Mouse (Mus musculus) limb, embryonic 10.5 days (tissue): ENCODE measurements around the gene Rbm4. TPM values are rescaled to one million over a fixed set of nuclear protein-coding genes. Genes with fewer than 3 reads are reported as not detected.
"Not testable (repeated sequence)": the region's sequence is repeated elsewhere in the genome, so short reads cannot be mapped to it uniquely, and the experiment has no call there.

ENCODE experiments used
- DNase-seq: peaks from one replicate; pipeline ENCODE4 v3.0.0-alpha.2; 2017; ENCODE audit warnings: low spot score
- H3K27ac ChIP-seq: fragments of 300-500 bp; sonication (generic); 2 replicates; pipeline ENCODE4 v1.5.1; 2016; ENCODE audit warnings: mild to moderate bottlenecking
- H3K27me3 ChIP-seq: fragments of 300-500 bp; sonication (generic); 2 replicates; pipeline ENCODE4 v1.6.1; 2016; ENCODE audit warnings: low read depth, mild to moderate bottlenecking; ENCODE audit not compliant: poor library complexity, severe bottlenecking
- H3K36me3 ChIP-seq: fragments of 300-500 bp; sonication (generic); 2 replicates; pipeline ENCODE4 v1.6.1; 2016; ENCODE audit warnings: mild to moderate bottlenecking, moderate library complexity
- H3K4me1 ChIP-seq: fragments of 300-500 bp; sonication (generic); 2 replicates; pipeline ENCODE4 v1.6.1; 2016
- H3K4me3 ChIP-seq: fragments of 300-500 bp; sonication (generic); 2 replicates; pipeline ENCODE4 v1.5.1; 2016; ENCODE audit warnings: mild to moderate bottlenecking, moderate library complexity
- H3K9me3 ChIP-seq: fragments of 300-500 bp; sonication (generic); replicated peaks from 2 replicates; pipeline ENCODE4 v1.6.1; 2016; ENCODE audit warnings: mild to moderate bottlenecking
- WGBS: fragments of 180-500 bp; shearing (Covaris S2); methylation state at CpG from one replicate; pipeline ENCODE4 v1.1.7; 2016; 5-methylcytosine and 5-hydroxymethylcytosine counted together
- polyA plus RNA-seq: library from polyadenylated mRNA; unstranded; fragments of >200 nt; fragmentation: Nextera tagmentation; extraction: Ambion mirVana; gene quantifications from 2 replicates; pipeline ENCODE4 v1.2.1, GENCODE M21; 2016

The Rbm4 gene
- polyA plus RNA-seq, 1 experiment from 2014 or later: 108 TPM

DNA sequence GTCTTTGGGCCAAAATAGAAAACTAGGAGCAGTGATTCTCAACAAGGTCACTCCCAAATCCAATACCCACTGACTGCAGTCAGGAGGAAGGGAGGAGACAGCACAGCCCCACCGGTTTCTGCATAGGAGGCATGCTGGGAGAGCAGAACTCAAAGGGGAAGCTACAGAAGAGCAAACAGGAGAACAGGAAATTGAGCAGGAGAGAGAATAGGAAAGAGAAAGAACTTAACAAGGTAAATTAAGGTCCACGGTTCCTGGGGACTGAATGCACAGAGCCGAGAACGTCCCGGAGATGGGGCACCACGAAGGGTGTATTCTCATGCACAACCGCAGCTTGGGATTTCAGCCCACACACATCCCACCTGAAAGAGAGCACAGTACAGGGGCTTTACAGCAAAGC, 8.5 kb downstream of the Rbm4 start:
- H3K36me3 ChIP-seq: peaks cover 100% of the 10 kb centered on the region

DNA sequence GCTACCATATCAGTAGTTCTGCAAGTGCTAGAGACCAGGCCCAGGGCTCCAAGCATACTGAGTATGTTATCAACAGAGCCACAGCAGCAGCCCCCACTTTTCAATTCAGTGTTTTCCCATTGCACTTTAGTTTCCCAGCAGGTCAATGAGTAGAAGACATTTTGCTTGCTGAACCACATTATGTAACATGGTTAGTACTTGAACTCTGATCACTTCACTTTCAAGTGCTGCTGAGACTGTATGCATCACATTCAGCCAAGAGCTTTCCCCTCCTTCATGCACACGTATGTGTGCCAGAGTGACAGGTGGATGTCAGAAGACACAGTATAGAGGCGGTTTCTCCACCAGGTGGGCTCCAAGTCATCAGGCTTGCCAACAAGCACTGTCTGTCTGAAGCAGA, 10.8 kb downstream of the Rbm4 start:
- WGBS: 90% methylated on average over 2 of the region's 2 CpGs
- peaks cover 100% of the 10 kb centered on the region for H3K36me3 ChIP-seq
- no peaks in the 10 kb centered on the region for H3K9me3 ChIP-seq

More for the DNA sequence above, 8.5 kb downstream of the Rbm4 start:
- H3K4me3 ChIP-seq: no peak overlapping the region
- H3K9me3 ChIP-seq: no peaks in the 10 kb centered on the region
- H3K4me1 ChIP-seq: peaks cover 3% of the 10 kb centered on the region; the same call in 1 of the 2 replicates
- no peak overlapping the region for H3K27ac ChIP-seq
- 91% methylated on average over 7 of the region's 7 CpGs for WGBS
- no peaks in the 10 kb centered on the region for H3K27me3 ChIP-seq
- no peak for DNase-seq

DNA sequence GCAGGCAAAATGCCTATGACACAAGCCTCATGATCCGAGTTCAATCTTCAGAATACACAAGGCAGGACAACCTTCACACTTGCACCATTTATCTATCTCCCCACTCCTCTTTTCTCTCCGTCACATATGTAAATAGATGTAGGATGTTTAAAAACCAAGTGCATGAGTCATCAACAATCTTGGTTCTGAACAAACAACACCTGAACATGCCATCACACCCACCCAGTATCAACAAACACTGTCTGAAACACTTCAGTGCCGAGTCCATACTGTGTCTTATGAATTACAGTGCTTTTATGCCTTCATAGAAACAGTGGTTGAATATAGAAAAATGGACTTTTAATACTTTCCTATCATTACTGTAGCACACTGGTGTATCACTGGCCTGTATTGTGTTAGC, 20.9 kb downstream of the Rbm4 start:
- peaks cover 100% of the 10 kb centered on the region for H3K36me3 ChIP-seq
- whole genome bisulfite sequencing: 90% methylated on average over 3 of the region's 3 CpGs

More for the DNA sequence above, 10.8 kb downstream of the Rbm4 start:
- Histone ChIP-seq H3K27me3 (no peaks in the 10 kb centered on the region), H3K4me3 (no peak overlapping the region), H3K4me1 (no peaks in the 10 kb centered on the region), H3K27ac (no peak overlapping the region)
- DNase-seq: no peak

GRCm38 (mm10) chr19:4767507-4768148, 26.1 kb downstream of the Rbm4 start:
- H3K27ac ChIP-seq: no peak overlapping the region
- no peak overlapping the region for H3K4me3 ChIP-seq
- no peaks in the 10 kb centered on the region for H3K9me3 ChIP-seq
- no peak for DNase-seq
- no peaks in the 10 kb centered on the region for H3K4me1 ChIP-seq
- 94% methylated on average over 12 of the region's 12 CpGs for WGBS
- H3K27me3 ChIP-seq: no peaks in the 10 kb centered on the region
- H3K36me3 ChIP-seq: peaks cover 99% of the 10 kb centered on the region

More for the DNA sequence above, 20.9 kb downstream of the Rbm4 start:
- no peak for DNase-seq
- H3K27ac ChIP-seq: no peak overlapping the region
- no peak overlapping the region for H3K4me3 ChIP-seq
- no peaks in the 10 kb centered on the region for H3K9me3 ChIP-seq
- no peaks in the 10 kb centered on the region for H3K4me1 ChIP-seq
- no peaks in the 10 kb centered on the region for H3K27me3 ChIP-seq

DNA sequence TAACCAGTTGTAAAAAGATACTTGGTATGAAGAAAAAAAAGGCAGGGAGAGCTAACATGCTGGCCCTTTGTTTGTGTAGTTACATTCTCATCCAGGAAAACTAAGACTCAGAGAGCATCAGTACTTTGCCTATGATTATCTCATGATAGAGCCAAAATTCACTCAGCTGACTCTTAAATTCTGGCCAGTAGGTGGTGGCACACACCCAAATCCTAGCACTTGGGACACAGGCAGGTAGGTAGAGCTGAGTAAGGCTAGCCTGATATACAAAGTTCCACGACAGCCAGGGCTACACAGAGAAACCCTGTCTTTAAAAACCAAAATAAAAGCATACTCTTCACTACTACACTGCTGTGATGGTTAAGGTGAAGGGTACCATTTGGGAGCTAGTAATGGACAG, 30.8 kb downstream of the Rbm4 start:
- Histone ChIP-seq H3K27ac (no peak overlapping the region), H3K27me3 (no peaks in the 10 kb centered on the region), H3K4me1 (peaks cover 10% of the 10 kb centered on the region), H3K36me3 (peaks cover 95% of the 10 kb centered on the region), H3K9me3 (no peaks in the 10 kb centered on the region), H3K4me3 (no peak overlapping the region)
- DNase-seq: no peak
- WGBS: 76% methylated on average over 1 of the region's 1 CpGs

- not testable (repeated sequence) for H3K27me3 ChIP-seq, H3K27ac ChIP-seq, DNase-seq, H3K9me3 ChIP-seq, H3K4me3 ChIP-seq
- 91% methylated on average over 8 of the region's 8 CpGs for WGBS
- H3K4me1 ChIP-seq: peaks cover 15% of the 10 kb centered on the region
- H3K36me3 ChIP-seq: peaks cover 77% of the 10 kb centered on the region
Observed at GRCm38 (mm10) chr19:4760544-4760943, 33.2 kb downstream of the Rbm4 start.

DNA sequence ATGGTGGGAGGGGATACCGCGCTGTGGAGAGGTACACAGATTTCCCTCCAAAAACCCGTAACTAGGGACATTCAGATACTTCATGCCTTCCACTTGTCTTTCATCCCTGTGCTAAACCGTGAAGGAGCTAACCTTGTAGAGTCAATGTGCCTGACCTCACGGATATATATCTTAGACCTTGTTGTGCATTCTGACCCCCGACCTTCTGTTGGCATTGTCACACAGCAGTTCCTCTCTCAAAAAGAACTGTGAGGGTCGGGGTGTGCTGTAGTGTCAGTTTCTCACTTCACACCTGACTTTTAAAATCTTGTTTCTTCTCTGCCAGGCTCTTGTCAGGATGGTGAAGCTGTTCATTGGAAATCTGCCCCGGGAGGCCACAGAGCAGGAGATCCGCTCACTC, 36.8 kb downstream of the Rbm4 start:
- no peaks in the 10 kb centered on the region for H3K27me3 ChIP-seq
- WGBS: 8% methylated on average over 9 of the region's 9 CpGs
- H3K4me1 ChIP-seq: peaks cover 15% of the 10 kb centered on the region
- H3K4me3 ChIP-seq: peak overlapping the region; percentile 85
- H3K27ac ChIP-seq: peak overlapping the region; percentile 99
- peaks cover 44% of the 10 kb centered on the region for H3K36me3 ChIP-seq
- H3K9me3 ChIP-seq: no peaks in the 10 kb centered on the region
- DNase-seq: no peak

DNA sequence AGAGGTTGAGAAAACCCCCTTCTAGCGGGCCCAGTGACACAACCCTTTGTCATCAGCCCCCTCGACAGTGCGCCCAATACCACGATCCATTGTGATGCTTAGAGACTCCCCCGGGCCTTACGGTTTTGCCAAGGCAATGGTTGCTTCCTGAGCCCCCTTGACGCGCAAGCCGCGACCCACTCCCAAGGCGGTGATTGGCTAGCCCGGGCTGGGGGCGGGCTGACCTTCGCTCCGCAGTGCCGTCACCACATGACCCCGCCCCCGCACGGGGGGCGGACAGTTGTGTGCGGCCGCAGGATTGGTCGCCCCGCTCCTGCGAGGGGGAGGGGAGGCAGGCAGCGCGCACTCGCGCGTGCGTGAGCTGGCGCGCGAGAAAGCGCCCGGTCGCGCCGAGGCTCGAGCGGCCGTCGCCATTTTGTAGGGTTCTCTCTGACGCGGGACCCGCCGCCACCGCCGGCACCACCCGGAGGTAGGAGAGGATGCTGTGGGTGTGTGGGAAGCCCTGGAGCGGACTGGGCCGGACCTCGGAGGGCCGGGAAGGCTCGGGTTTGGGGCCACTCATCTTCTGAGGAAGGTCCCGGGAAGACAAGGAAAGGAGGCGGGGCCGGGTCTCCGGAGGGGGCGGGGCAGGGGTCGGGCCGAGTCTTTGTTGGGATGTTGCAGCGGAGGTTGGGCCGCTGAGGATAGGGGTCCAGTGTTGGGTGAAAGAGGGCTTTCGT, 37.3 kb downstream of the Rbm4 start, which contains the start of gene Rbm4b:
Gene Rbm4b (plus strand): TSS at position 305 of the 719 bp plus-strand sequence.
- no peaks in the 10 kb centered on the region for H3K27me3 ChIP-seq

GRCm38 (mm10) chr19:4755565-4756192, 38.0 kb downstream of the Rbm4 start:
- Histone ChIP-seq H3K4me3 (peak overlapping the region; percentile 85), H3K27ac (peak overlapping the region; percentile 99), H3K36me3 (peaks cover 41% of the 10 kb centered on the region), H3K27me3 (no peaks in the 10 kb centered on the region), H3K4me1 (peaks cover 15% of the 10 kb centered on the region), H3K9me3 (no peaks in the 10 kb centered on the region)
- under 1% methylated on average over 10 of the region's 10 CpGs for WGBS
- peak; percentile 89 for DNase-seq

More for the DNA sequence above, 37.3 kb downstream of the Rbm4 start, which contains the start of gene Rbm4b:
- Histone ChIP-seq H3K4me3 (peak within 1 kb of the TSS; percentile 85), H3K4me1 (peaks cover 15% of the 10 kb centered on the region), H3K9me3 (no peaks in the 10 kb centered on the region), H3K36me3 (peaks cover 44% of the 10 kb centered on the region), H3K27ac (peak within 1 kb of the TSS; percentile 99)
- peak; percentile 98 for DNase-seq
- under 1% methylated on average over 65 of the region's 65 CpGs for WGBS

DNA sequence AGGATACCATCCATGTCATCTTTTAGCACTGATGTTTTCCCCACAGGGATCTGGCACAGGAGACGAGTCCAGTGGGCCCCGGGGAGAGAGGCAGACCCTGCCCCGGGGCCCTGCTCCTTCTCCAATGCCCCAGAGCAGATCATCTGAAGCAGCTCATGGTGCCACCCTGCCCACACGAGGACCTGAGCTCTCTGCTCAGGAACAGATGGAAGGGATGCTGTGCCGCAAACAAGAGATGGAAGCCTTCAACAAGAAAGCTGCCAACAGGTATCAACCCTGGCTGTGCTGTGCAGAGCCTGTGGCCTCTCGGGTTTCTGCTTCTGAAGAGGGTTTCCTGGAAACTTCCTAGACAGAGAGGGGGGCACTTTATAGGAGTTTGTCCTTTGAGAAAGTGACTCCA, 43.7 kb downstream of the Rbm4 start:
- no peak overlapping the region for H3K4me3 ChIP-seq
- H3K27ac ChIP-seq: no peak overlapping the region
- H3K9me3 ChIP-seq: no peaks in the 10 kb centered on the region
- DNase-seq: peak; percentile 16
- no peaks in the 10 kb centered on the region for H3K4me1 ChIP-seq
- no peaks in the 10 kb centered on the region for H3K27me3 ChIP-seq
- H3K36me3 ChIP-seq: peaks cover 54% of the 10 kb centered on the region
- whole genome bisulfite sequencing: 87% methylated on average over 6 of the region's 6 CpGs

GRCm38 (mm10) chr19:4748493-4748892, 45.2 kb downstream of the Rbm4 start:
- no peak overlapping the region for H3K27ac ChIP-seq
- DNase-seq: no peak
- H3K27me3 ChIP-seq: no peaks in the 10 kb centered on the region
- H3K4me3 ChIP-seq: no peak overlapping the region
- peaks cover 66% of the 10 kb centered on the region for H3K36me3 ChIP-seq
- H3K9me3 ChIP-seq: no peaks in the 10 kb centered on the region
- no peaks in the 10 kb centered on the region for H3K4me1 ChIP-seq
- 83% methylated on average over 10 of the region's 10 CpGs for WGBS

- DNase-seq: no peak
- WGBS: 91% methylated on average over 9 of the region's 9 CpGs
- H3K36me3 ChIP-seq: peaks cover 66% of the 10 kb centered on the region
- H3K27ac ChIP-seq: no peak overlapping the region
- no peaks in the 10 kb centered on the region for H3K27me3 ChIP-seq
- no peak overlapping the region for H3K4me3 ChIP-seq
- H3K4me1 ChIP-seq: no peaks in the 10 kb centered on the region
- H3K9me3 ChIP-seq: no peaks in the 10 kb centered on the region
Observed at GRCm38 (mm10) chr19:4747631-4748312, 45.9 kb downstream of the Rbm4 start.
